Mouse (Mus musculus) thymus, adult 18-20 months (tissue): ENCODE results near the gene Cetn4.

ENCODE experiments used
- DNase-seq, 2 experiments: peaks; one replicate each; pipeline ENCODE4 v3.0.0; 2022; ENCODE audit warnings: mixed read lengths in 2 of 2

Cetn4 gene

GRCm38 (mm10) chr3:37312370-37312941 is at the start of gene Cetn4, which contains the start of gene Bbs12:
Cetn4 (minus strand) TSS chr3:37312708.
Bbs12 (plus strand) TSS chr3:37312554.
- DNase-seq = peak; percentile 89 to 92

- no peak for DNase-seq
Observed at GRCm38 (mm10) chr3:37360729-37361128, 48.2 kb upstream of the Cetn4 start.

- DNase-seq = no peak
Observed at GRCm38 (mm10) chr3:37354737-37355136, 42.2 kb upstream of the Cetn4 start.

GRCm38 (mm10) chr3:37353951-37354481 is 41.5 kb upstream of the Cetn4 start:
- no peak for DNase-seq

GRCm38 (mm10) chr3:37350386-37350785 is 37.9 kb upstream of the Cetn4 start:
- DNase-seq = no peak

GRCm38 (mm10) chr3:37349166-37349548 is 36.6 kb upstream of the Cetn4 start:
- DNase-seq = no peak

- DNase-seq = no peak
Observed at GRCm38 (mm10) chr3:37348221-37349165, 36.0 kb upstream of the Cetn4 start, which contains the start of gene Fgf2. Fgf2 (plus strand) TSS chr3:37348346.

- DNase-seq = no peak
Observed at GRCm38 (mm10) chr3:37347671-37348070, 35.2 kb upstream of the Cetn4 start.

GRCm38 (mm10) chr3:37342811-37343210 is 30.3 kb upstream of the Cetn4 start:
- no peak for DNase-seq

- no peak for DNase-seq
Observed at GRCm38 (mm10) chr3:37341110-37341509, 28.6 kb upstream of the Cetn4 start.

GRCm38 (mm10) chr3:37334053-37334452 is 21.5 kb upstream of the Cetn4 start:
- no peak for DNase-seq

GRCm38 (mm10) chr3:37331999-37332449 is 19.5 kb upstream of the Cetn4 start:
- no peak for DNase-seq

- DNase-seq = no peak
Observed at GRCm38 (mm10) chr3:37329963-37330362, 17.5 kb upstream of the Cetn4 start.

GRCm38 (mm10) chr3:37328489-37328888 is 16.0 kb upstream of the Cetn4 start:
- DNase-seq = no peak

- DNase-seq = no peak
Observed at GRCm38 (mm10) chr3:37326627-37327026, 14.1 kb upstream of the Cetn4 start.

GRCm38 (mm10) chr3:37325317-37326112 is 13.0 kb upstream of the Cetn4 start:
- DNase-seq = no peak

- no peak for DNase-seq
Observed at GRCm38 (mm10) chr3:37324310-37324709, 11.8 kb upstream of the Cetn4 start.

- no peak for DNase-seq
Observed at GRCm38 (mm10) chr3:37316233-37316632, 3.7 kb upstream of the Cetn4 start.

- DNase-seq = no peak
Observed at GRCm38 (mm10) chr3:37313371-37313770, 863 bp upstream of the Cetn4 start.

- DNase-seq = no peak
Observed at GRCm38 (mm10) chr3:37311897-37312369, 575 bp downstream of the Cetn4 start.

- no peak for DNase-seq
Observed at GRCm38 (mm10) chr3:37303392-37304139, 8.9 kb downstream of the Cetn4 start.

GRCm38 (mm10) chr3:37302685-37303084 is 9.8 kb downstream of the Cetn4 start:
- DNase-seq = no peak
